Mouse (Mus musculus): Measurements from ENCODE around the gene Adamts1. TPM values are rescaled to one million over a fixed set of nuclear protein-coding genes. Genes with fewer than 3 reads are reported as not detected.

The Adamts1 gene
- polyA plus RNA-seq, 1 experiment, result 5.7 TPM

GRCm38 (mm10) chr16:85805581-85805980 lies 2.7 kb upstream of the Adamts1 start:
- Histone ChIP-seq H3K27ac (ENCODE audit: insufficient read depth, low read length) (no peak overlapping the region), H3K4me1 (ENCODE audit: control insufficient read depth, insufficient read depth, insufficient read length) (no peaks in the 10 kb centered on the region), H3K36me3 (ENCODE audit: control insufficient read depth, insufficient read depth, low read length) (no peaks in the 10 kb centered on the region), H3K27me3 (ENCODE audit: control insufficient read depth, insufficient read depth, low read length) (peaks cover 11% of the 10 kb centered on the region), H3K4me3 (ENCODE audit: extremely low read depth, insufficient read depth, insufficient read length) (no peak overlapping the region)
- TF ChIP-seq POLR2A (IDR thresholded peaks at IDR 0.05; ENCODE audit: low read depth, low read length) (no peak), CTCF (IDR thresholded peaks at IDR 0.05; ENCODE audit: extremely low read depth, insufficient read depth, insufficient read length, insufficient replicate concordance) (no peak)
- DNase-seq (ENCODE audit: low read depth in 1 of 2, low spot score in 2 of 2), result no peak
- 66% methylated on average over 2 of the region's 2 CpGs for WGBS

GRCm38 (mm10) chr16:85803613-85804551 lies 969 bp upstream of the Adamts1 start:
- Histone ChIP-seq H3K36me3 (ENCODE audit: control insufficient read depth, insufficient read depth, low read length) (no peaks in the 10 kb centered on the region), H3K4me3 (ENCODE audit: extremely low read depth, insufficient read depth, insufficient read length) (0 out of 2 replicates have a peak overlapping the region, but pooled peaks have one; percentile 22), H3K27me3 (ENCODE audit: control insufficient read depth, insufficient read depth, low read length) (peaks cover 11% of the 10 kb centered on the region), H3K4me1 (ENCODE audit: control insufficient read depth, insufficient read depth, insufficient read length) (no peaks in the 10 kb centered on the region), H3K27ac (ENCODE audit: insufficient read depth, low read length) (peak overlapping the region; percentile 62)
- 1% methylated on average over 25 of the region's 25 CpGs for WGBS
- DNase-seq (ENCODE audit: low read depth in 1 of 2, low spot score in 2 of 2), result no peak
- no peak for TF ChIP-seq CTCF (IDR thresholded peaks at IDR 0.05; ENCODE audit: extremely low read depth, insufficient read depth, insufficient read length, insufficient replicate concordance)
- TF ChIP-seq POLR2A (IDR thresholded peaks at IDR 0.05; ENCODE audit: low read depth, low read length), result no peak

- Histone ChIP-seq H3K27ac (ENCODE audit: insufficient read depth, low read length) (peak overlapping the region; percentile 43; the same call in 1 of the 2 replicates), H3K4me1 (ENCODE audit: control insufficient read depth, insufficient read depth, insufficient read length) (no peaks in the 10 kb centered on the region)
- 1% methylated on average over 67 of the region's 67 CpGs for WGBS
Measured at GRCm38 (mm10) chr16:85801971-85802811, 722 bp downstream of the Adamts1 start.

GRCm38 (mm10) chr16:85801252-85801651 lies 1.7 kb downstream of the Adamts1 start:
- H3K36me3 ChIP-seq (ENCODE audit: control insufficient read depth, insufficient read depth, low read length), result no peaks in the 10 kb centered on the region
- DNase-seq (ENCODE audit: low read depth in 1 of 2, low spot score in 2 of 2), result no peak
- 3% methylated on average over 23 of the region's 23 CpGs for WGBS
- no peaks in the 10 kb centered on the region for H3K4me1 ChIP-seq (ENCODE audit: control insufficient read depth, insufficient read depth, insufficient read length)
- TF ChIP-seq POLR2A (IDR thresholded peaks at IDR 0.05; ENCODE audit: low read depth, low read length), result no peak
- TF ChIP-seq CTCF (IDR thresholded peaks at IDR 0.05; ENCODE audit: extremely low read depth, insufficient read depth, insufficient read length, insufficient replicate concordance), result no peak
- peak overlapping the region; percentile 25; the same call in 1 of the 2 replicates for H3K4me3 ChIP-seq (ENCODE audit: extremely low read depth, insufficient read depth, insufficient read length)
- H3K27ac ChIP-seq (ENCODE audit: insufficient read depth, low read length), result no peak overlapping the region
- H3K27me3 ChIP-seq (ENCODE audit: control insufficient read depth, insufficient read depth, low read length), result peaks cover 11% of the 10 kb centered on the region

More at GRCm38 (mm10) chr16:85801971-85802811, 722 bp downstream of the Adamts1 start:
- Histone ChIP-seq H3K36me3 (ENCODE audit: control insufficient read depth, insufficient read depth, low read length) (no peaks in the 10 kb centered on the region), H3K4me3 (ENCODE audit: extremely low read depth, insufficient read depth, insufficient read length) (peak overlapping the region; percentile 23; the same call in 1 of the 2 replicates), H3K27me3 (ENCODE audit: control insufficient read depth, insufficient read depth, low read length) (peaks cover 11% of the 10 kb centered on the region)
- TF ChIP-seq POLR2A (IDR thresholded peaks at IDR 0.05; ENCODE audit: low read depth, low read length), result no peak
- TF ChIP-seq CTCF (IDR thresholded peaks at IDR 0.05; ENCODE audit: extremely low read depth, insufficient read depth, insufficient read length, insufficient replicate concordance), result no peak
- no peak for DNase-seq (ENCODE audit: low read depth in 1 of 2, low spot score in 2 of 2)

GRCm38 (mm10) chr16:85800691-85801090 lies 2.2 kb downstream of the Adamts1 start:
- Histone ChIP-seq H3K27me3 (ENCODE audit: control insufficient read depth, insufficient read depth, low read length) (peaks cover 11% of the 10 kb centered on the region), H3K36me3 (ENCODE audit: control insufficient read depth, insufficient read depth, low read length) (no peaks in the 10 kb centered on the region), H3K4me3 (ENCODE audit: extremely low read depth, insufficient read depth, insufficient read length) (peak overlapping the region; percentile 26; the same call in 1 of the 2 replicates), H3K27ac (ENCODE audit: insufficient read depth, low read length) (no peak overlapping the region; the same call in 1 of the 2 replicates), H3K4me1 (ENCODE audit: control insufficient read depth, insufficient read depth, insufficient read length) (no peaks in the 10 kb centered on the region)
- DNase-seq (ENCODE audit: low read depth in 1 of 2, low spot score in 2 of 2), result no peak
- 11% methylated on average over 8 of the region's 8 CpGs for WGBS
- no peak for TF ChIP-seq CTCF (IDR thresholded peaks at IDR 0.05; ENCODE audit: extremely low read depth, insufficient read depth, insufficient read length, insufficient replicate concordance)
- TF ChIP-seq POLR2A (IDR thresholded peaks at IDR 0.05; ENCODE audit: low read depth, low read length), result no peak

- no peak for TF ChIP-seq POLR2A (IDR thresholded peaks at IDR 0.05; ENCODE audit: low read depth, low read length)
- no peak for TF ChIP-seq CTCF (IDR thresholded peaks at IDR 0.05; ENCODE audit: extremely low read depth, insufficient read depth, insufficient read length, insufficient replicate concordance)
- peaks cover 11% of the 10 kb centered on the region for H3K27me3 ChIP-seq (ENCODE audit: control insufficient read depth, insufficient read depth, low read length)
- no peak overlapping the region for H3K4me3 ChIP-seq (ENCODE audit: extremely low read depth, insufficient read depth, insufficient read length)
- no peaks in the 10 kb centered on the region for H3K36me3 ChIP-seq (ENCODE audit: control insufficient read depth, insufficient read depth, low read length)
- no peak overlapping the region for H3K27ac ChIP-seq (ENCODE audit: insufficient read depth, low read length)
- 78% methylated on average over 9 of the region's 9 CpGs for WGBS
- H3K4me1 ChIP-seq (ENCODE audit: control insufficient read depth, insufficient read depth, insufficient read length), result no peaks in the 10 kb centered on the region
- DNase-seq (ENCODE audit: low read depth in 1 of 2, low spot score in 2 of 2), result no peak
Measured at GRCm38 (mm10) chr16:85799971-85800370, 2.9 kb downstream of the Adamts1 start.

All from spleen, adult 2 months (tissue).